Mouse (Mus musculus): Measurements from ENCODE around the gene Gpr65. TPM values are rescaled to one million over a fixed set of nuclear protein-coding genes. Genes with fewer than 3 reads are reported as not detected.
A peak's percentile ranks its signal among the peaks of the same experiment; 100 is the strongest.
"Not testable (repeated sequence)": the region's sequence is repeated elsewhere in the genome, so short reads cannot be mapped to it uniquely, and the experiment has no call there.

The Gpr65 gene
- total RNA-seq (2021) = under 1 TPM in 1 of 2 experiments, not detected in 1; 0.24 TPM

- intact Hi-C loops (cut with DNase I) = no loop called here
- DNase-seq = no peak
These were observed at the start of gene Gpr65 for GRCm38 (mm10) chr12:98268441-98269369. Gpr65 (plus strand) TSS chr12:98268635.

- DNase-seq = no peak
- intact Hi-C loops (cut with DNase I) = no loop called here
These were observed 45.1 kb upstream of the Gpr65 start for GRCm38 (mm10) chr12:98223286-98223685.

- intact Hi-C loops (cut with DNase I) = no loop called here
- DNase-seq = no peak
These were observed 41.4 kb upstream of the Gpr65 start for GRCm38 (mm10) chr12:98227037-98227436.

- DNase-seq; intact Hi-C loops (cut with DNase I): not testable (repeated sequence)
These were observed 30.0 kb upstream of the Gpr65 start for GRCm38 (mm10) chr12:98238478-98238877.

DNA sequence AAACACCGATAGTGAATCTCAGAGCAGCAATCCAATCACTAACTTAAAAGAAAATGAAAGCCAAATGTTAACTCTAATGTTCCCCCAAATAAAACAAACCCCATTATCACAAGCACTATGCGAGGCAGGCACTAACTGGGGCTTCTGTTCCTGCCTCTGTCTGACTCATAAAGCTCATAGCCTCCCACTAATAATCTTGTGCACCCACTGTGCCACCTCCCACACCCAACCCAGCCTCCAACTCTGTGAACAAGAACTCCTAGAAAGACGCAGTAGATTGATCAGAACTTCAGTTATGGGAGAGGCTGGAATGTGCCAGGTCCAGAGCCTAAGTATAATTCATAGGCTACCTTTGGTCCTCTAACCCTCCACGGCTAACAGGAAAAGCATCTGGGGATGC lies 24.3 kb upstream of the Gpr65 start:
- no peak for DNase-seq
- intact Hi-C loops (cut with DNase I) = no loop called here

- intact Hi-C loops (cut with DNase I) = no loop called here
- DNase-seq = no peak
These were observed 23.6 kb upstream of the Gpr65 start for GRCm38 (mm10) chr12:98244865-98245264.

GRCm38 (mm10) chr12:98246835-98247234 lies 21.6 kb upstream of the Gpr65 start:
- intact Hi-C loops (cut with DNase I) = no loop called here
- no peak for DNase-seq

- DNase-seq = no peak
- intact Hi-C loops (cut with DNase I) = no loop called here
These were observed 18.8 kb upstream of the Gpr65 start for GRCm38 (mm10) chr12:98249671-98250070.

DNA sequence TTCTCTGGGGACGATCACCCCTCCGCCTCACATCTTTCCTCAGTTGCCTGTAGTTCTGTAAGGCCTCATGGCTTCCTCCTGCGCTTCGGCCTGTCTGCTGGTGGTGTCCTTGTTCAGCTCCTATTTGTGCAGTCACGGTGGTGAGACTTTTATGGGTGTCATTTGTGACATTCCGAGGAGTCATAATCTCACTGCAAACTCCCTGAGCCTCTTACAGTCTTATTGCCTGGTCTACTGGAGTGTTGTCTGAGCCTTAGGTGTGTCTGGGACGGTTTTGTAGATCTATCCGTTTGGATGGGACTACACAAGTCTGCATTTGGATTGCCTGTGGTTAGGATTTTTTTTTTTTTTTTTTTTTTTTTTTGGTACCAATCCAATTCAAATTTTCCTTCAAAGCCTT lies 18.1 kb upstream of the Gpr65 start:
- intact Hi-C loops (cut with DNase I) = no loop called here
- DNase-seq = no peak

- DNase-seq = no peak
- intact Hi-C loops (cut with DNase I) = no loop called here
These were observed 16.0 kb upstream of the Gpr65 start for GRCm38 (mm10) chr12:98252417-98252816.

GRCm38 (mm10) chr12:98255373-98255995 lies 13.0 kb upstream of the Gpr65 start:
- DNase-seq = no peak
- intact Hi-C loops (cut with DNase I) = no loop called here

GRCm38 (mm10) chr12:98258371-98258844 lies 10.0 kb upstream of the Gpr65 start:
- intact Hi-C loops (cut with DNase I) = no loop called here
- DNase-seq = no peak

GRCm38 (mm10) chr12:98258845-98259517 lies 9.5 kb upstream of the Gpr65 start, which contains the start of gene Galc:
Galc (minus strand) TSS chr12:98259459.
- DNase-seq = peak; percentile 87
- intact Hi-C loops (cut with DNase I) = no loop called here

DNA sequence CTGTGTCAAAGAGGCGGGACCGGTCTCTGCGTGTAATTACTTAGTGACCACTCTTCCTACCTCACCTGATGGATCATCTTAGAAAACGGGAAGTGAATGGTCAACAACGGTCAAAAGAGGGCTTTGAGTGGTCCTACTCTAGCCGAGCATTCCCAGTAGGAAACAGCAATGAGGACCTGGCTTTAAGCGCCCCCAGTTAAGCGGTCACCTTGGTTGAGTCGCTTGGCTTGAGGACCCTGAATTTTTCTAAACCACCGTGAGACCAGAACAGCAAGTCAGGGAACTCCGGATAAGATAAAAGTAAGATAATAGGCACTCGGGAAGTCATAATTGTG lies 8.9 kb upstream of the Gpr65 start:
- DNase-seq = no peak
- intact Hi-C loops (cut with DNase I) = no loop called here

DNA sequence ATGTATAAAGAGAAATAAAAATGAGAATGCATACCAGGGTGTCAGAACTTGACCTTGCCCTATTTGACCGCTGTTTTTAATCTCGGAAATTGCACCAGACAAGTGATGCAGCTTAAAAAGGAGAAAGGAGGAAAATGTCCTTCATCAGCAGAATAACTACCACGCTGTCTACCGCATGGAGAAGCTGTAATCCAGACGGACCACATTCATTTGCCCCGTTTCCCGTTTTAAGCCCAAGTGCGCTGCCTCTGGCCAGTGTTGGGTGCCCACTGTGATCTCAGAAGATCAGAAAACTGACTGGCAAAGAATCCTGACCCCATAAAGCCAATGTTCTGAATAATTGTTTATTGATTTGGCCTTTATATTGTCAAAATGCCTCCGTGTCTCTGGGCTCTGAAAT lies 2.7 kb upstream of the Gpr65 start:
- intact Hi-C loops (cut with DNase I) = no loop called here
- DNase-seq = no peak

DNA sequence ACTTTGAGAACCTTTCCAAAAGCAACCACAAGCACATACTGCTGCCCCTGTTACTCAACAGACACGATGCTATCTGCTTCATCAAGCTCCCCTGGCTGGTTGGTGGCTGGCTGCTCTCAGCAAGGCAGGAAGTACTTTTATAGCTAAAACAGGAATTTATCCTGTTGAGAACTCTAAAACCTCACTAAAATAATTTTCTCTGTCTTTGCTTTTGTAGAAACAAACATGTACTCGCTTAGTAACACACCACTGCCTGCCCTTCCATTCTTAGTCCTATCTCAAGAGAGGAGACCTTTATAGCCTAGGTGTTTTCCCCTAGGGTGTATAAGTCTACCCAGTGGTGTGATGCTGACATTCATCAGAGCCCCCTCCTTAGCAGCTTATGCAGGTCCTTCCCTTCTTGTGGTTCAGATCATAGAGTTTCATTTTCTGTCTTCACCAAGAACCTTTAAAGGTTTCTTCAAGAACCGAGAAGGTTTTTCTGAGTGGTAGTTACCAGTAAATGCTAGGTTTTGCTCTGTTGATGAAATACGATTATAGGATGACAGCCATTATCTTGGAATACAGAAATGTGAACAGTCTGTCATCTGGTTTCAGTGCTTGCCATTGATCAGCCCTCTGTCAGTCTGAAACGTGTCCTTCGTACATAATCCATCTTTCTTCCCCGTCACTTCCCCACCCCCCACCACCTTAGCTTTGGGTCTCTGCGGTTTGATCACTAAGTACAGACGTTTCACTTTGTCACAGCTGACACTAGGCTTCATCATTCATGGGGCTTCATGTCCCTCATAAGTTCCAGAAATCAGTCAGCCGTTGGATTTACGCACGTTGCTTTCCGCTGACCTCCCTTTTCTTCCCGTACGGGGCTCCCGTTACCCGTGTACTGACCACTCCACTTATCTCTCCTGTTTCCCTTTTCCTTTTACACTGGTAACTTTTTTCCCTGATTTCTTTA lies 1.6 kb downstream of the Gpr65 start:
- DNase-seq = no peak
- intact Hi-C loops (cut with DNase I) = no loop called here

DNA sequence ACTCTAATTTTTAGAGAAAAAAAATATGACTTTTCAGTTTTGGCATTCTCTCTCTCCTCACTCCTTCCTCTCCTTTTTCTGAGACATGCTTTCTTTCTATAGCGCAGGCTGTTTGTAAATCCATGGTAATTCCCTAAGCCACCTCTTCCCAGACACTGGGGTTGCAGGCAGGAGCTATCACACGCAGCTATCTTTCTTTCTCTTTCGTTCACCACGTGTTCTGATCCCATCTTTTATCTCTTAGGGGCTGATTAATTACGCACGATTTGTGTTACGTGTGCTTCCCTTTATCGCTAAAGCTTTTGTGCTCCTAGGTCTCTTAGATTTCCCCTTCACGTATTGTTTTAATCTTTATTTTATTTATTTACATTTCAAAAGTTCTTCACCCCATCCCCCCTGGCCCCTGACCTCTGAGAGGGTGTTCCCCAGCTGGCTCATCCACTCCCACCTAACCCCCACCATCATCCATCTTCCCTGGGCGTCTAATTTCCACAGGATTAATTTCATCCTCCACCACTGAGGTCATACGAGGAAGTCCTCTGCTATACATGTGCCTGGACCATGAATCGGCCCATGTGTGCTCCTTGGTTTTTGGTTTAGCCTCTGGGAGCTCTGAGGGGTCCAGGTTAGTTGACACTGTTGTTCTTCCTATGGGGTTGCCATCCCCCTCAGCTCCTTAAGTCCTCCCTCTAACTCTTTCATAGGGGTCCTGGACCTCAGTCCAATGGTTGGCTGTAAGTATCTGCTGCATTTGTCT lies 2.6 kb downstream of the Gpr65 start:
- no peak for DNase-seq
- intact Hi-C loops (cut with DNase I) = no loop called here

DNA sequence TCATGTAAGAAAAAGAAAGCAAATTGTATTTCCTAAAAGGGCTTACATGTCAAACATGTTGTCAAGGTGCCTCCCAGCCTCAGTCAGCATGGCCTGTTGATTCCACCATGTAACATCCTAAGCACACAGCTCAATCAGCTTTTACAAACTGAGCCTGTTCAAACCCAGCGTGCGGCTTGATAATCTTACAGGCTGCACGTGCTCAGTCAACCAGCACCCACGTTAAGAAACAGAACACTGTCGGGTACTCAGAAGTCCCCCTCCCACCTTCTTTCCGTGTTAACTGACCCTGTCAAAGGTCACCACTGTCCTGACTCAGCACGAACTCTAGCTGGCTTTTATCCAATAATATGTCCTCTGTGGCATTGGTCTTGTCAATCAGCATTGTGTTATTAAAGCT lies 4.0 kb downstream of the Gpr65 start:
- DNase-seq = no peak
- intact Hi-C loops (cut with DNase I) = no loop called here

GRCm38 (mm10) chr12:98280530-98280929 lies 12.1 kb downstream of the Gpr65 start:
- DNase-seq = peak; percentile 62
- intact Hi-C loops (cut with DNase I) = loop anchor here (5.0 kb wide), 1 partner anchor 342 kb away; no protein-coding TSS in a partner anchor
